Mouse (Mus musculus) heart, postnatal 0 days (tissue): ENCODE results near the gene Hlf. TPM values are rescaled to one million over a fixed set of nuclear protein-coding genes. Genes with fewer than 3 reads are reported as not detected.
A peak's percentile ranks its signal among the peaks of the same experiment; 100 is the strongest.

Experiments used
- ATAC-seq: fragments of 200-750 bp; cut with Nextera tagmentation; 2 replicates; pipeline ENCODE4 v1.8.0; 2017; ENCODE audit warnings: low read depth, moderate number of reproducible peaks, moderate library complexity; ENCODE audit not compliant: insufficient read depth
- DNase-seq: peaks from one replicate; pipeline ENCODE4 v3.0.0-alpha.2; 2016; ENCODE audit warnings: low spot score
- H3K27ac ChIP-seq: fragments of 300-500 bp; sonication (generic); 2 replicates; pipeline ENCODE4 v1.5.1; 2014; ENCODE audit warnings: low read depth, mild to moderate bottlenecking
- H3K27me3 ChIP-seq: fragments of 300-500 bp; sonication (generic); 2 replicates; pipeline ENCODE4 v1.6.1; 2014; ENCODE audit warnings: low read length, mixed read lengths; ENCODE audit not compliant: control insufficient read depth, insufficient read depth
- H3K36me3 ChIP-seq: fragments of 300-500 bp; sonication (generic); replicated peaks from 2 replicates; pipeline ENCODE4 v1.6.1; 2014; ENCODE audit warnings: low read length, mixed read lengths; ENCODE audit not compliant: control insufficient read depth, insufficient read depth
- H3K4me1 ChIP-seq: fragments of 300-500 bp; sonication (generic); 2 replicates; pipeline ENCODE4 v1.6.1; 2014; ENCODE audit warnings: antibody characterized with exemption; ENCODE audit not compliant: control insufficient read depth, insufficient read depth
- H3K4me2 ChIP-seq: fragments of 300-500 bp; sonication (generic); 2 replicates; pipeline ENCODE4 v1.6.1; 2014; ENCODE audit warnings: low read depth, mild to moderate bottlenecking, low read length, moderate library complexity
- H3K4me3 ChIP-seq: fragments of 300-500 bp; sonication (generic); 2 replicates; pipeline ENCODE4 v1.5.1; 2014; ENCODE audit warnings: low read depth, low read length
- H3K9ac ChIP-seq: fragments of 300-500 bp; sonication (generic); replicated peaks from 2 replicates; pipeline ENCODE4 v1.6.1; 2014; ENCODE audit warnings: low read depth, low read length, mixed read lengths
- H3K9me3 ChIP-seq: fragments of 300-500 bp; sonication (generic); replicated peaks from 2 replicates; pipeline ENCODE4 v1.6.1; 2016; ENCODE audit warnings: low read length; ENCODE audit not compliant: control insufficient read depth
- CTCF ChIP-seq: IDR thresholded peaks from 2 replicates; pipeline ENCODE4 v1.5.1; 2016; ENCODE audit warnings: antibody characterized with exemption, control low read depth, low read depth
- EP300 ChIP-seq: IDR thresholded peaks from 2 replicates; pipeline ENCODE4 v1.6.1; 2016; ENCODE audit warnings: antibody characterized with exemption, low read depth
- WGBS: fragments of 180-500 bp; shearing (Covaris S2); extraction: QIAGEN DNeasy Blood & Tissue Kit; methylation state at CpG from one replicate; pipeline ENCODE4 v1.1.7; 2014; 5-methylcytosine and 5-hydroxymethylcytosine counted together
- polyA plus RNA-seq: library from polyadenylated mRNA; unstranded; fragments of >200 nt; fragmentation: Nextera tagmentation; extraction: Ambion mirVana; gene quantifications from 2 replicates; pipeline ENCODE4 v1.2.1, GENCODE M21; 2015
- total RNA-seq: library from RNA; depleted of rRNA; stranded (reverse); fragments of >200 nt; gene quantifications from 2 replicates; pipeline ENCODE4 v1.2.3, GENCODE M21; 2014; ENCODE audit warnings: low replicate concordance

Hlf gene
- total and polyA plus RNA-seq, 2 experiments from 2014 or later: 7.0 to 7.6 TPM

DNA sequence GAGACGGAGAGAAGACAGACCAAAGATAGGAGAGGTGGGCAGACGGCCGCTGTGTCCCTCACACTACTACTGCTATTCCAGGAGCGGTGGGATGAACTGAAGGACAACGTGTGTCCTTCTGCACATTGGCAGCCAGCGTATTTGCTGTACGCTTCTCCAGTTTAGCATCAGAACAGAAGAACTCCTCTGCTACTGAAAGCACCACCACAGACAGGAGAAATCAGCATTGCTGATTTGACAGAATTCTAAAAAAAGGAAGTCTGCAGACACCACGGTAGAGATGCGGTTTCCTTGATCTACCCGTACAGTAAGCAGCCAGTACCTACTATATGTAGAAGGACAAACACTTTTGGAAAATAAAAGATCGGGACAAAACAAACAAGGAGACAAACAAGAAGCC, 29.0 kb upstream of the Hlf start:
- H3K9me3 ChIP-seq: no peaks in the 10 kb centered on the region
- ATAC-seq (no peak), DNase-seq (no peak)
- 0 out of 2 replicates have a peak, but pooled peaks cover 5% of the 10 kb centered on the region for H3K4me1 ChIP-seq
- H3K4me3 ChIP-seq: no peak overlapping the region
- no peaks in the 10 kb centered on the region for H3K36me3 ChIP-seq
- TF ChIP-seq CTCF: no peak
- TF ChIP-seq EP300: no peak
- no peak overlapping the region for H3K4me2 ChIP-seq
- no peak overlapping the region for H3K9ac ChIP-seq
- 66% methylated on average over 11 of the region's 11 CpGs for WGBS
- H3K27me3 ChIP-seq: no peaks in the 10 kb centered on the region
- no peak overlapping the region for H3K27ac ChIP-seq

DNA sequence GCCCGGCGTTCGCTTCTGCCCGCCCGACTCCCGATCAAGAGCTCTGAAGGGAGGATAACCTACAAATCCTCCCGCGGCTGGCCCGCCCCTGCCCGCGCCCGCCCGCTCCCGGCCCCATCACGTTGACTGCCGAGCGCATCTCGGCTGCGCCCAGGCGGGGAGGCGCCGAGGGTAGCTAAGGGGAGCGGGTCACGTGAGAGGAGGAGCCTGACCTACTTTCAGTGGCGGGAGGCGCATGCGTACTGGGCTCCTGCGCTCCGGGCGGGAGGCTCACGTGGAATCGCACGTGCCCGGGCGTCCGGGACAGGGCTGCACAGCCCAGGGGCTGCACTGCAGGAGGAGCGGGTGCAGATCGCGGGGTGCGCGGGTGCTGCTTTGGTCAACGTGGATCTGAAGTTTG, 27.2 kb upstream of the Hlf start:
- 0 out of 2 replicates have a peak, but pooled peaks cover 5% of the 10 kb centered on the region for H3K4me1 ChIP-seq
- no peaks in the 10 kb centered on the region for H3K9me3 ChIP-seq
- ATAC-seq (peak; percentile 100), DNase-seq (peak; percentile 98)
- no peak overlapping the region for H3K9ac ChIP-seq
- no peaks in the 10 kb centered on the region for H3K36me3 ChIP-seq
- H3K27ac ChIP-seq: 0 out of 2 replicates have a peak overlapping the region, but pooled peaks have one; percentile 4
- TF ChIP-seq EP300 (0 out of 2 replicates have a peak, but pooled peaks have one; percentile 58), CTCF (no peak)
- H3K4me3 ChIP-seq: peak overlapping the region; percentile 29
- no peaks in the 10 kb centered on the region for H3K27me3 ChIP-seq
- WGBS: under 1% methylated on average over 42 of the region's 42 CpGs
- peak overlapping the region; percentile 57 for H3K4me2 ChIP-seq

DNA sequence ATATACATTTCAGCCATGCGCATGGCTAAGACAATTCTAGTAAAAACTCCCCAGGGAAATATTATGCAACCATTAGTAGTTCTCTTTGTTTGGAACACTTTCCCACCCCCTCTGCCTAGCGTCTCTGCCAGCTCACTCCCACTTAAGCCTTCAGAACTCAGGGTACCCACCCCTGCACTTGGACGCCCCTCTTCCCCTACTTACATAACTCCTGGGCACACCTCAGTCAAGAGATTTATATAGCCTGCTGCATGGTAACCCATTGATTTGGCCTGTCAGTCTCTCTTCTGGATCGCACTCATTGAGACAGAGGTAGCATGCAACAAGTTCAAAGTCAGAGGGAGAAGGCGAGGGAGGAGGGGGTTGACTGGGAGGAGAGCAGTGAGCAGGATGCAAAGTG, 26.3 kb upstream of the Hlf start:
- Histone ChIP-seq H3K9ac (no peak overlapping the region), H3K4me3 (no peak overlapping the region), H3K4me2 (no peak overlapping the region), H3K27ac (no peak overlapping the region), H3K4me1 (0 out of 2 replicates have a peak, but pooled peaks cover 5% of the 10 kb centered on the region), H3K36me3 (no peaks in the 10 kb centered on the region), H3K9me3 (no peaks in the 10 kb centered on the region), H3K27me3 (no peaks in the 10 kb centered on the region)
- WGBS: 73% methylated on average over 5 of the region's 5 CpGs
- no peak for DNase-seq
- ATAC-seq: no peak
- TF ChIP-seq EP300 (no peak), CTCF (no peak)

- H3K27me3 ChIP-seq: no peaks in the 10 kb centered on the region
- H3K4me1 ChIP-seq: no peaks in the 10 kb centered on the region
- TF ChIP-seq CTCF (no peak), EP300 (no peak)
- 44% methylated on average over 6 of the region's 6 CpGs for WGBS
- H3K9ac ChIP-seq: no peak overlapping the region
- DNase-seq (no peak), ATAC-seq (no peak)
- no peak overlapping the region for H3K4me3 ChIP-seq
- H3K4me2 ChIP-seq: no peak overlapping the region
- no peak overlapping the region for H3K27ac ChIP-seq
- no peaks in the 10 kb centered on the region for H3K36me3 ChIP-seq
- no peaks in the 10 kb centered on the region for H3K9me3 ChIP-seq
Measured at GRCm38 (mm10) chr11:90398850-90399249, 8.2 kb upstream of the Hlf start.

DNA sequence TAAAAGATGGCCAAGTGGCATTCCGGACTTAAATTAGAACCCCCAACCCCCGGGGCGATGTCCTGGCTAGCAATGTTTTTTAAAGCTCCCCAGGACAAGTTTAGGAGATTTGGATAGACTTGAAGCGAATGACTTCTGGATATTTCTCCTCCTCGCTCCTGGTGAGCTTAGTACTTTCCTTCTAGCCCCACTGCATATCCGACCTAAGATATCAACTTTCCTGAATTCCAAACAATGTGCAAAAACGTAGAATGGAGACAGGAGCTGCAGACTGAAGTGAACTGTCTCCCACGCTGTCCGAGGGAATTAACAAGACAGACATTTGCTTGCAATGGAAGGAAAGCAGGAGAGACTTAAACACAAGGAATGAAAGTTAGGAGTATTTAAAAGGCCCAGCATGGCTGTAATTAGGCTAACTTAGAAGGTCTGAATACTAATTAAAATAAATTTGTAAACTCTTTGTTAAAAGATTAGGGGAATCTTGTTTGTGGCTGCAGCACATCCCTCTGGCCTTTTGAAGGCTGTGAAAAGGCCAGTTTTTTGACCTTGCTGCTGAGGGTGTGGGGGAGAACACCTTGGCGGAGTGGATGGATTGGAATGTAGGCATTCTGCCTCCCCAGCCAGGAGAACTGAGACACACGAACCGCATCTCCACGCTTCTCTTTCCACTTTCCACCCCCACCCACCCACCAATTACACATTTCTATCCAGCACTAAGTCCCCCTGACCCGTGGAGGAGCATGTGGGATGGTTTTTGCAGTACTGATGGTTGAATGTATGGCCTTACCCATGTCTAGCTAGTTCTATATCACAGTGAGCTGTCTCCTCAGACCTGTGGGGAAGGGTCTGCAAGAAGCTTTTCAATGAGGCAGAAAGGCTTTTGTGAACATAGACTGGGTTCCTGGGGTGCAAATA, 833 bp upstream of the Hlf start:
- no peaks in the 10 kb centered on the region for H3K9me3 ChIP-seq
- H3K9ac ChIP-seq: no peak overlapping the region
- 22% methylated on average over 14 of the region's 14 CpGs for WGBS
- 0 out of 2 replicates have a peak, but pooled peaks cover 4% of the 10 kb centered on the region for H3K36me3 ChIP-seq
- H3K4me2 ChIP-seq: peak overlapping the region; percentile 99
- ATAC-seq: no peak
- H3K4me1 ChIP-seq: peaks cover 6% of the 10 kb centered on the region
- peaks cover 13% of the 10 kb centered on the region for H3K27me3 ChIP-seq
- no peak for DNase-seq
- H3K4me3 ChIP-seq: peak overlapping the region; percentile 72
- no peak for TF ChIP-seq EP300
- TF ChIP-seq CTCF: no peak
- H3K27ac ChIP-seq: no peak overlapping the region
